Mouse (Mus musculus) left cerebral cortex, postnatal 25 days (tissue): Measurements from ENCODE around the gene Frem2. TPM values are rescaled to one million over a fixed set of nuclear protein-coding genes. Genes with fewer than 3 reads are reported as not detected.
A peak's percentile ranks its signal among the peaks of the same experiment; 100 is the strongest.

Experiments
- DNase-seq, 2 experiments: peaks; one replicate each; pipeline ENCODE4 v3.0.0; 2022; ENCODE audit warnings: low spot score in 2 of 2, mixed read lengths in 1 of 2
- intact Hi-C: fragments of 180-260 bp; cut with DNase I; formaldehyde crosslinking; loops from one replicate; pipeline ENCODE4 v1.15.1; 2025
- total RNA-seq, 2 experiments: library from RNA; stranded (reverse); gene quantifications; 2 replicates each; pipeline ENCODE4 v1.2.3; 2021

Frem2 gene
- 1 to 10 TPM; 1.4 to 1.5 TPM for total RNA-seq

GRCm38 (mm10) chr3:53656878-53657561 is at the start of gene Frem2:
TSS of gene Frem2 (minus strand) at chr3:53657355.
- peak; percentile 65 to 68 for DNase-seq
- intact Hi-C loops, result no loop called here

GRCm38 (mm10) chr3:53705992-53706495 is 48.9 kb upstream of the Frem2 start:
- DNase-seq, result no peak
- intact Hi-C loops, result no loop called here

GRCm38 (mm10) chr3:53703126-53703505 is 46.0 kb upstream of the Frem2 start:
- DNase-seq, result no peak
- intact Hi-C loops, result no loop called here

GRCm38 (mm10) chr3:53702421-53703125 is 45.4 kb upstream of the Frem2 start:
- intact Hi-C loops, result no loop called here
- DNase-seq, result no peak

- intact Hi-C loops, result no loop called here
- no peak for DNase-seq
Observed at GRCm38 (mm10) chr3:53701940-53702339, 44.8 kb upstream of the Frem2 start.

- intact Hi-C loops, result no loop called here
- no peak for DNase-seq
Observed at GRCm38 (mm10) chr3:53687776-53688175, 30.6 kb upstream of the Frem2 start.

- no peak for DNase-seq
- intact Hi-C loops, result no loop called here
Observed at GRCm38 (mm10) chr3:53682244-53682643, 25.1 kb upstream of the Frem2 start.

- intact Hi-C loops, result no loop called here
- no peak for DNase-seq
Observed at GRCm38 (mm10) chr3:53680816-53681215, 23.7 kb upstream of the Frem2 start.

- no peak for DNase-seq
- intact Hi-C loops, result no loop called here
Observed at GRCm38 (mm10) chr3:53674225-53674624, 17.1 kb upstream of the Frem2 start.

- intact Hi-C loops, result no loop called here
- DNase-seq, result peak; percentile 11 to 86
Observed at GRCm38 (mm10) chr3:53669736-53670135, 12.6 kb upstream of the Frem2 start.

GRCm38 (mm10) chr3:53657744-53658534 is 784 bp upstream of the Frem2 start:
- DNase-seq, result peak in 1 of 2 experiments; percentile 39
- intact Hi-C loops, result loop anchor here (2.0 kb wide), 2 partner anchors 67 to 133 kb away; no protein-coding TSS in a partner anchor

GRCm38 (mm10) chr3:53656328-53656877 is 752 bp downstream of the Frem2 start:
- intact Hi-C loops, result no loop called here
- peak in 1 of 2 experiments; percentile 4 for DNase-seq

GRCm38 (mm10) chr3:53655343-53655742 is 1.8 kb downstream of the Frem2 start:
- intact Hi-C loops, result no loop called here
- no peak for DNase-seq

GRCm38 (mm10) chr3:53650003-53650748 is 7.0 kb downstream of the Frem2 start:
- intact Hi-C loops, result no loop called here
- DNase-seq, result peak in 1 of 2 experiments; percentile 12

GRCm38 (mm10) chr3:53649425-53649824 is 7.7 kb downstream of the Frem2 start:
- intact Hi-C loops, result no loop called here
- DNase-seq, result no peak

GRCm38 (mm10) chr3:53648902-53649301 is 8.3 kb downstream of the Frem2 start:
- intact Hi-C loops, result no loop called here
- DNase-seq, result no peak

- DNase-seq, result no peak
- intact Hi-C loops, result no loop called here
Observed at GRCm38 (mm10) chr3:53635948-53636347, 21.2 kb downstream of the Frem2 start.

- intact Hi-C loops, result no loop called here
- DNase-seq, result no peak
Observed at GRCm38 (mm10) chr3:53631126-53631525, 26.0 kb downstream of the Frem2 start.

GRCm38 (mm10) chr3:53630630-53631029 is 26.5 kb downstream of the Frem2 start:
- intact Hi-C loops, result no loop called here
- DNase-seq, result no peak
